Mouse (Mus musculus): ENCODE results near the gene Cpe. TPM values are rescaled to one million over a fixed set of nuclear protein-coding genes. Genes with fewer than 3 reads are reported as not detected.
A peak's percentile ranks its signal among the peaks of the same experiment; 100 is the strongest.

Gene Cpe
- polyA plus RNA-seq, 1 experiment, result 511 TPM

DNA sequence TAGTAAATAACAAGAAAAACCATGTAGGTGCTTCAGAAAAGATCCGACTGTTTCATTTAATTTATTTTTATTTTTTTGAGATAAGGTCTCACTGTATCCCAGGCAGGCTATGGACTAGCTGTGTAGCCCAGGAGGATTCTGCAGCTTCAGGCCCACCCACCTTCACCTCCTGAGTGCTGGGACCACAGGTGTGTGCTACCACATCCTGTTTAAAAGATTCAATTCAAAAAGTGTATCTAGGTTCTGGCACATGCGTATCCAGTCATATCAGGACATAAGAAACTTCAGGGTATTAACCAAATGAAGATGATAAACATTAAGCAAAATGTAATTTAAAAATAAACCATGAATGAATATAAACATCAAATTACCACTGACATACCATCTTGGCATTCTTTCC is 30.4 kb upstream of the Cpe start:
- TF ChIP-seq POLR2A (IDR thresholded peaks at IDR 0.05; ENCODE audit: low read depth, low read length), result no peak
- no peak for TF ChIP-seq CTCF (IDR thresholded peaks at IDR 0.05; ENCODE audit: borderline replicate concordance, insufficient read depth, low read length)
- Histone ChIP-seq H3K4me1 (ENCODE audit: control insufficient read depth, insufficient read depth, low read length) (peaks cover 16% of the 10 kb centered on the region), H3K27ac (ENCODE audit: insufficient read depth, low read length) (no peak overlapping the region), H3K4me3 (ENCODE audit: insufficient read depth, low read length) (no peak overlapping the region)

DNA sequence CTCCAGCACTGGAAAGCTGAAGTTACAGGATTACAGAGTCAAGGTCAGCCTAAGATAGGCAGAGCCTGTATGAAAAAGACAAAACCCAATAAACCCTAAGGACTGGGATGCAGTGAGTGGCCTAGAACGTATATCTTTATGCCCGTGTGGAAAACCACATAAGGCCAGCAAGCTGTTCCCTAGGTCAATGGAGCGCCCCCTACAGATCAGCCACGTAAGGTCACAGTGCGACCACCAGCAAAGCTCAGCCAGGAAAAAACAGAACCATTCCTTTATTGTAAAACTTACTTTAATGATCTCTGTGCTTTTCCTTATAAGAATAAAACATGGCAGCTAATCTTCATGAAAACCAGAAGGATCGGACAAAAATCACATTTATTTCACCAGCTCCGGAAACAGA is 25.0 kb upstream of the Cpe start:
- no peak overlapping the region for H3K4me3 ChIP-seq (ENCODE audit: insufficient read depth, low read length)
- peaks cover 3% of the 10 kb centered on the region; the same call in 1 of the 2 replicates for H3K4me1 ChIP-seq (ENCODE audit: control insufficient read depth, insufficient read depth, low read length)
- H3K27ac ChIP-seq (ENCODE audit: insufficient read depth, low read length), result no peak overlapping the region
- TF ChIP-seq CTCF (IDR thresholded peaks at IDR 0.05; ENCODE audit: borderline replicate concordance, insufficient read depth, low read length), result no peak
- no peak for TF ChIP-seq POLR2A (IDR thresholded peaks at IDR 0.05; ENCODE audit: low read depth, low read length)

DNA sequence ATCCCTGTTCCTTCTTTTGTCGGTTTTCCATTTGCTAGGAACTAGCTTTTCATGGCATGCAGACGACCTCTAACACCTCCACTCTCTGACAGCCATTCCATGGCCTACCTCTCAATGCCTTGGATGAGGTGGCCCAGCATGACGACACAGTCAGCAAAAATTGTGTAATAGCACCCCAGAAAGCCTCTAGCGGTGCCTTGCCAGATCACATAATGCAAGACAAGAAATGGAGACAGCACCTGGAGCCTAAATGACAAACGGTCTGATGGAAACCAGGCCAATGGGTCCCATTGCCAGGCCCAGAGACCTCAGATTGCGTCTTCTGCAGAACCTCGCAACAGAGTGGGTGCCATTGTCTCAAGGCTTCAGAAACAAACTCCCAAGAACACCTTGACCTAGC is 19.6 kb upstream of the Cpe start:
- Histone ChIP-seq H3K4me3 (ENCODE audit: insufficient read depth, low read length) (no peak overlapping the region), H3K27ac (ENCODE audit: insufficient read depth, low read length) (no peak overlapping the region), H3K4me1 (ENCODE audit: control insufficient read depth, insufficient read depth, low read length) (peaks cover 5% of the 10 kb centered on the region)
- TF ChIP-seq CTCF (IDR thresholded peaks at IDR 0.05; ENCODE audit: borderline replicate concordance, insufficient read depth, low read length), result no peak
- TF ChIP-seq POLR2A (IDR thresholded peaks at IDR 0.05; ENCODE audit: low read depth, low read length), result no peak

DNA sequence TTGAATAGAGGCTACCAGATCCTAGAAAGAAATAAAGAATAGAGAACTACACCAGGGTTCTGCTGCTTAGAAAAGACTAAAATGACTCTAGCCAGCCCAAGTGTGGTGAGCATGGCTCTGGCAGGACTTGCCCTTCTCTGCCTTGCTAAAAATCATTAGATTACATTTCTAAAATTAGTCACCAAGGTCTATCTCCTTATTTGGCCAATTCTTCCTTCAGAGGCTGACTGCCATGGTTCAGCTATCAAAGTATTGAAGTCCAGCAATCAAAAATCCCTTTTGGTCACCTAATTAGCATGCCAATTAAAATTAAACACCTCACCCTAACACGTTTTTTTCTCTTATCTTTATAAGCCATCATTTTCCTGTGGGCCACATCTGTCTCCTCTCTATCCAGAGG is 18.7 kb upstream of the Cpe start:
- no peak overlapping the region; the same call in 1 of the 2 replicates for H3K27ac ChIP-seq (ENCODE audit: insufficient read depth, low read length)
- H3K4me3 ChIP-seq (ENCODE audit: insufficient read depth, low read length), result no peak overlapping the region
- TF ChIP-seq CTCF (IDR thresholded peaks at IDR 0.05; ENCODE audit: borderline replicate concordance, insufficient read depth, low read length), result no peak
- no peak for TF ChIP-seq POLR2A (IDR thresholded peaks at IDR 0.05; ENCODE audit: low read depth, low read length)

DNA sequence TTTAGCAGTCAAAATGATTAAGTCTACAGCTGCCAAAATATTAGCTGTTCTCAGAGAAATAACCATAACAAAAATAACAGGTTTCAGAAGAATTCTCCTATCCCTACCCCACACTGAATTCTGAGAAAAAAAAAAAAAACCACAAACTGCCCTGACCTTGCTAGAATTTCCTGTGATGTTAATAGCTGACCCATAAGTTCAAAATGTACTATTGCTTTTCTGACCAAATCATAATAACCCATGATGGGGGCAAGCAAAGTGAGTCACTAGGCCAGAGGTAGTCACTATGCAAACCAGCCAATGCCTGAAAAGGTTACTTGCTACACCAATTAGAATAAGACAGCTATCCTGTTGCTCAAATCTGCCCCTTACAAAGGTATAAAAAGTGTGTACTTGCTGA is 14.6 kb upstream of the Cpe start:
- TF ChIP-seq POLR2A (IDR thresholded peaks at IDR 0.05; ENCODE audit: low read depth, low read length) (no peak), CTCF (IDR thresholded peaks at IDR 0.05; ENCODE audit: borderline replicate concordance, insufficient read depth, low read length) (no peak)
- H3K27ac ChIP-seq (ENCODE audit: insufficient read depth, low read length), result peak overlapping the region; percentile 41; the same call in 1 of the 2 replicates
- peaks cover 2% of the 10 kb centered on the region; the same call in 1 of the 2 replicates for H3K4me1 ChIP-seq (ENCODE audit: control insufficient read depth, insufficient read depth, low read length)
- H3K4me3 ChIP-seq (ENCODE audit: insufficient read depth, low read length), result no peak overlapping the region

More for the DNA sequence above, 18.7 kb upstream of the Cpe start:
- H3K4me1 ChIP-seq (ENCODE audit: control insufficient read depth, insufficient read depth, low read length), result peaks cover 5% of the 10 kb centered on the region

DNA sequence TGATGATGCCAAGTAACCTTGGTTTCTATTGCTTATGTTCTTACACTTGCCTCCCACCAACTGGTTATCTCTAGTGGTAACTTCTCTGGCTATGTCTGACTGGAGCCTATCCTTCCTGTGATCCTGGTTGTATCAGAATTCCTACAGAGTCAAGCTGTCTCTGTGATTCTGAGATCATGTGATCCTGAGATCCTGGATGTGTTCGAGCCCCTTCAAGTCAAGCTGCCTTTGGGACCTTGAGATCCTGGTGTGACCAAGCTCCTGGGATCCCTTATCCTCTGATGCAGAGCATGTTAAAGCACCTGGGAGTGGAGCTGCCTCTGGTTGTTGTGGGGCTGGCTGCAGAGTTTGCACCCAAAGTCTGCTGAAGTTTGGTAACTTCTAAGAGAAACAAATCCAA is 10.3 kb upstream of the Cpe start:
- no peak for TF ChIP-seq POLR2A (IDR thresholded peaks at IDR 0.05; ENCODE audit: low read depth, low read length)
- no peak for TF ChIP-seq CTCF (IDR thresholded peaks at IDR 0.05; ENCODE audit: borderline replicate concordance, insufficient read depth, low read length)
- H3K4me1 ChIP-seq (ENCODE audit: control insufficient read depth, insufficient read depth, low read length), result no peaks in the 10 kb centered on the region
- H3K4me3 ChIP-seq (ENCODE audit: insufficient read depth, low read length), result no peak overlapping the region
- H3K27ac ChIP-seq (ENCODE audit: insufficient read depth, low read length), result no peak overlapping the region

DNA sequence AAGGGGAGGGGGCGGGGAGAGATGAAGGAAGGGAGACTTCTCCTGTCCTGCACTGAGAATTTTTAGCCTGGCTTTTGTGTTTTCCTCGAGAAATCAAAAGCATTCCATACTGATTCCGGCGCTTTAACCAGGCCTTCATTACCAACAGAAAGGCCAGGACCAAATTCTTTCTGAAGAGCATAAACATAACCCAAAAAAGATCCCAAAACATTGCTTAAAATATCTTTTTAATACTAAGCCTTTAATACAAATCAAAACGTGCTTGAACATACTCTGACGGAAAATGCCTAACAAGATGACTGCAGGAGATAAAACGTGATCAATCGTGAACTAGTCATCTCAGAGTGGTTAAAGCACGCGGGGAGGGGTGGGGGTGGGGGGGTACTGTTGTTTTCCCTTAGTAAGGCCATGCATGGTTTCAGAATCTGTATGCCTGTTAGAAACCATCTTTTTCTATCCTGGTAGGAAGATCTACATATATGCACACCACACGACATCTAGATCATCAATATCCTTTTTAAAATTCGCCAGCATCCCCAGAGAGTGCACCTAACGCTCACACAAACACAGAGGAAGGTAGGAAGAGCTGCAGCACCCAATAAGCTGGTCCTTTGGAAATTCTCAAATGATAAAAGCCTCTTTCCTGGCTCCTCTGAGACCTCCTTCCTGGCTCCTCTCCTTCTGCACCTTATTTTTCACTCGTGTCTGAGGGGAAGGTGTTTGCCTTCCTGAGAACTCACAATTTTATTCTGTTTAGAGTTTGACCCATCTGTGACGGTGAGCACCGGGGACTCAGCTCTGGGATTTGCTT is 1.1 kb downstream of the Cpe start:
- TF ChIP-seq CTCF (IDR thresholded peaks at IDR 0.05; ENCODE audit: borderline replicate concordance, insufficient read depth, low read length), result no peak
- TF ChIP-seq POLR2A (IDR thresholded peaks at IDR 0.05; ENCODE audit: low read depth, low read length), result no peak
- peaks cover 9% of the 10 kb centered on the region; the same call in 1 of the 2 replicates for H3K4me1 ChIP-seq (ENCODE audit: control insufficient read depth, insufficient read depth, low read length)
- peak overlapping the region; percentile 53 for H3K27ac ChIP-seq (ENCODE audit: insufficient read depth, low read length)

DNA sequence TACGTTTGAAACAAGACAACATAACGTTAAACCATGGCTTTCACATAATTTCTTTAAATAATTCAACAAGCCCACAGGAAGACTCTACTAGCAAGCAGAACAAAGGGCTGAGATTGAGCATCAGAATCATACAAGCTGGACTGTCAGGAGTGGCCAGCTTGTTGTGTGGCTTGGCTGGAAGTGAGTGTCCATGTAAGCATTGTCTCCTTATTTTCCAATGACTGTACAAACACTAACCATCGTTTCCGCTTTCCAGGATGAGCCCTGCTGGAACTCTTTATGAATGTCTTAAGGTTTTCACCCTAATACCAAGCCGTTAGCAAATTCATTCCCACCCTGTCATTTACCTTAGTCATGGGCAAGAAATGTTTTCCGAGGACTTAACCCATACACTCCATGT is 2.0 kb downstream of the Cpe start:
- Histone ChIP-seq H3K27ac (ENCODE audit: insufficient read depth, low read length) (peak overlapping the region; percentile 4; the same call in 1 of the 2 replicates), H3K4me1 (ENCODE audit: control insufficient read depth, insufficient read depth, low read length) (peaks cover 9% of the 10 kb centered on the region; the same call in 1 of the 2 replicates), H3K4me3 (ENCODE audit: insufficient read depth, low read length) (peak overlapping the region; percentile 22)
- no peak for TF ChIP-seq POLR2A (IDR thresholded peaks at IDR 0.05; ENCODE audit: low read depth, low read length)
- TF ChIP-seq CTCF (IDR thresholded peaks at IDR 0.05; ENCODE audit: borderline replicate concordance, insufficient read depth, low read length), result no peak

More for the DNA sequence above, 1.1 kb downstream of the Cpe start:
- peak overlapping the region; percentile 89 for H3K4me3 ChIP-seq (ENCODE audit: insufficient read depth, low read length)

DNA sequence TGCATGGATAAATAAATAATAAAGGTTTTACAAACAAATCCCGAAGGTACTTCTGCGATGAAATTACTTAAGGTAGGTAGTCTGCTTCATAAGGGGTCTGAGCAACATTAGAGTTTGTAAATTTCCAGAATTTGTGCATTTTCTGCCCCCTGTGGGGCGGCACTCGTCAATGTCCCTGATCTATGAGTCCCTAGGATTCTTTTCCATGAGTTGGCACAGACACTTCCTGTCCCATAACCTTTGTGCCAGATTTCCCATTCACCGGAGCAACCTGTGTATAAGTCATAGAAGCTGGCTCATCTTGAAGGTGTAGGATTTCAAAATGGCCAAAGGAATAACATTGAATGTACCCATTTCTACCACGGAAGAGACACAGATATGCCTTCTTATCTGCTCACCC is 2.5 kb downstream of the Cpe start:
- Histone ChIP-seq H3K4me1 (ENCODE audit: control insufficient read depth, insufficient read depth, low read length) (peaks cover 9% of the 10 kb centered on the region; the same call in 1 of the 2 replicates), H3K27ac (ENCODE audit: insufficient read depth, low read length) (no peak overlapping the region; the same call in 1 of the 2 replicates), H3K4me3 (ENCODE audit: insufficient read depth, low read length) (no peak overlapping the region)
- no peak for TF ChIP-seq CTCF (IDR thresholded peaks at IDR 0.05; ENCODE audit: borderline replicate concordance, insufficient read depth, low read length)
- no peak for TF ChIP-seq POLR2A (IDR thresholded peaks at IDR 0.05; ENCODE audit: low read depth, low read length)

DNA sequence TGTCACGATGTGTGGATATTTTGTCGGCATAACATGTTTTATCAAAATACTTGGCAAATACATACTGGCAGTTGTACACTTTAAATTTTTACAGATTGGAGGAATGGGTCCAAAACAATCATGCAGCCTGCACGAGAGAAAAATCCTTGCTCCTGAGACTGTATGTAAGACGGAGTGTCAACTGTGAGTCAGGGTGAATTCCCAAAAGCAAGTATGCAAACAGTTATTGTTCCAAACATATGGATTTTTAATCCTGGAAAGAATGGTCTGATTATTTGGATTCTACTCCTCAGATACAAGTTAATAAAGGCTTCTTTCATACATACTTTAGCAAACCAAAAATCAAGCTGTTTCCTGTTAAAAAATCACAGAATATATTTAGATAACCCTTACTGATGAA is 4.1 kb downstream of the Cpe start:
- Histone ChIP-seq H3K4me3 (ENCODE audit: insufficient read depth, low read length) (no peak overlapping the region), H3K4me1 (ENCODE audit: control insufficient read depth, insufficient read depth, low read length) (peaks cover 9% of the 10 kb centered on the region; the same call in 1 of the 2 replicates), H3K27ac (ENCODE audit: insufficient read depth, low read length) (no peak overlapping the region)
- TF ChIP-seq CTCF (IDR thresholded peaks at IDR 0.05; ENCODE audit: borderline replicate concordance, insufficient read depth, low read length), result no peak
- no peak for TF ChIP-seq POLR2A (IDR thresholded peaks at IDR 0.05; ENCODE audit: low read depth, low read length)
